Mouse (Mus musculus): ENCODE results near the gene Capn13.
A peak's percentile ranks its signal among the peaks of the same experiment; 100 is the strongest.
"Not testable (repeated sequence)": the region's sequence is repeated elsewhere in the genome, so short reads cannot be mapped to it uniquely, and the experiment has no call there.

The Capn13 gene

GRCm38 (mm10) chr17:73273809-73274208 lies 126.9 kb downstream of the Capn13 start:
- DNase-seq (ENCODE audit: low spot score), result no peak

- no peak for DNase-seq (ENCODE audit: low spot score)
Measured at GRCm38 (mm10) chr17:73271797-73272600, 128.7 kb downstream of the Capn13 start.

DNA sequence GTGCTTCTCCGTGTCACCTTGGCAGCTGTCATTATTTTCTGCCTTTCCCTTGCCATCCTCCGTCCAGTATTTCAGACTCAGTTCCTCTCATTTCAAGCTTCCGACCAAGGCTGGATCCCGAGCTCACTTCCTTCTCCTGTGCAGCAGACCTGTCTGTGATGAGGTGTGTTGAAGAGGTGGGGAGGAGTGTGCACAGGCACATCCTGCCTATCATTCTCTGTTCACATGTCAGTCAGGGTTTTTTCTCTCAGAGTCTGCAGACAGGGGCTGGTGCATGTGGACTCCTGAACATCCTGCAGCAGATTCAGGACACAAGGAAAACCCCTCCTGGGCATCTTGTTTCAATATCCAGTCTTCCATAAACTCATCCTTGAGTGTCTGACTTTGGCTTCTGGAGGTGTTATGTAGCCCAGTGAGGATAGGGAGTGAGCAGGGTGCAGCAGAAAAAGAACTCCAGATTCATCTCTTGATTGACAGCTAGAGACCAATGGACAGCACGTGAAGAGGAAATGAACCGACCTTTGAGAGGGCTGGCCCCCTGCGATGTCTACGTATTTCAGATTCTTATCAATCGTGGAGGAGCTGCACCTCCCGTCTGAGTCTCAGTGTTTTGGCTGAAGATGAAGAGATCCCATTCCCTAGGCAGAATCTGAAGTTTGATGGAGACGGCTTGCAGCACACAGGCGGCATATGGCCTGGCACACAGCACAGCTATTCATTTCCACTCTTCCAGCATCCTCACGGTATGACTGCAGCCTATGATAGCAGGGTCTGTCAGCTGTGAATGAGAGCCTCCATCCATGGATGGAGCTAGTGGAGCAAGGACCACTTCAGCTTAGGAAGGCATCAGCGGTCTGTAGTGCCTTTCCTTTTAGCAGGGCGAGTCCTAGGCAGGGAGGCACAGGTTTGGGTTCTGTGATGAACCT lies 129.5 kb downstream of the Capn13 start:
- DNase-seq (ENCODE audit: low spot score), result no peak

GRCm38 (mm10) chr17:73263077-73263501 lies 137.6 kb downstream of the Capn13 start:
- DNase-seq (ENCODE audit: low spot score), result peak; percentile 42

GRCm38 (mm10) chr17:73262558-73262957 lies 138.1 kb downstream of the Capn13 start:
- DNase-seq (ENCODE audit: low spot score), result no peak

DNA sequence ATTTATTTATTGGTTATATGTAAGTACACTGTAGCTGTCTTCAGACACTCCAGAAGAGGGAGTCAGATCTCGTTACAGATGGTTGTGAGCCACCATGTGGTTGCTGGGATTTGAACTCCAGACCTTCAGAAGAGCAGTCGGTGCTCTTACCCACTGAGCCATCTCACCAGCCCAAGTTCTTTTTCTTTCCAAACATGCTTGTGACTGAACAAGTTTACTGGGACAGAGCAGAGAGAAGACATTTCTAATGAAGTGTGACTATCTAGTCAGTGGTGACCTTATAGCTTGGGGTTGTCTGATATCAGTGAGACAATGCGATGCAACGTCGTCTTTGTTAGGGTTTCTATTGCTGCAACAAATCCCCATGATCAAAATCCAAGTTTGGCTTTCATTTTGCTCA lies 141.4 kb downstream of the Capn13 start:
- not testable (repeated sequence) for DNase-seq (ENCODE audit: low spot score)

DNA sequence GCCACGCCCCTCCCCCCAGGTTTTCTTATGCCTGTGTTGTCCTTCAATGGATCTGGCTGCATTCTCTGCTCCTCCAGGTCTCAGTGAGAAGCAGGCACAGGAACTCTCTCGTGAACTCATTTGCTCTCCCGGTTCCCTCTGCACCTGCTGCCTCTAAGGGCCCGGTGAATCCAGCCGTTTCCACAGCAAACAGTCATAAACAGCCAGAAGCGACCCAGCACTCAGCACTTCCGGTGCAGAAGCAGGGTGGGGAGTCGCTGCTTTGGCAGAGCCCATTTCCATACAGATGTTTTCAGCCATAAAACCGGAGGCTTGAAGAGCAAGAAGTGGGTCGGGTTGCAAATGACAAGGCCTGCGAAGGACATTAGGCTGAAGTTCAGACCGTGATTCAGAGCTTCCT lies 142.0 kb downstream of the Capn13 start:
- no peak for DNase-seq (ENCODE audit: low spot score)

All from urinary bladder, postnatal 25 days (tissue).